Mouse (Mus musculus) forebrain, postnatal 0 days (tissue): ENCODE results near the gene Hs3st2. TPM values are rescaled to one million over a fixed set of nuclear protein-coding genes. Genes with fewer than 3 reads are reported as not detected.

Experiments
- ATAC-seq: fragments of 200-750 bp; cut with Nextera tagmentation; 2 replicates; pipeline ENCODE4 v1.8.0; 2017; ENCODE audit warnings: mild to moderate bottlenecking, moderate library complexity
- DNase-seq: peaks from one replicate; pipeline ENCODE4 v3.0.0-alpha.2; 2015
- H3K27ac ChIP-seq: fragments of 300-500 bp; sonication (generic); 2 replicates; pipeline ENCODE4 v1.5.1; 2014; ENCODE audit warnings: low read depth, mild to moderate bottlenecking, antibody characterized with exemption, low read length, moderate library complexity, mixed read lengths
- H3K27me3 ChIP-seq: fragments of 300-500 bp; sonication (generic); 2 replicates; pipeline ENCODE4 v1.6.1; 2014; ENCODE audit warnings: mild to moderate bottlenecking, low read length, mixed read lengths; ENCODE audit not compliant: insufficient read depth
- H3K36me3 ChIP-seq: fragments of 300-500 bp; sonication (generic); 2 replicates; pipeline ENCODE4 v1.6.1; 2014; ENCODE audit warnings: mild to moderate bottlenecking, moderate library complexity; ENCODE audit not compliant: insufficient read depth
- H3K4me1 ChIP-seq: fragments of 300-500 bp; sonication (generic); 2 replicates; pipeline ENCODE4 v1.6.1; 2014; ENCODE audit warnings: antibody characterized with exemption; ENCODE audit not compliant: insufficient read depth
- H3K4me2 ChIP-seq: fragments of 300-500 bp; sonication (generic); 2 replicates; pipeline ENCODE4 v1.6.1; 2014; ENCODE audit warnings: low read depth, mild to moderate bottlenecking, moderate library complexity
- H3K4me3 ChIP-seq: fragments of 300-500 bp; sonication (generic); 2 replicates; pipeline ENCODE4 v1.5.1; 2014; ENCODE audit warnings: low read depth, low read length, mixed read lengths
- H3K9ac ChIP-seq: fragments of 300-500 bp; sonication (generic); 2 replicates; pipeline ENCODE4 v1.6.1; 2014; ENCODE audit warnings: mild to moderate bottlenecking
- H3K9me3 ChIP-seq: fragments of 300-500 bp; sonication (generic); 2 replicates; pipeline ENCODE4 v1.6.1; 2016; ENCODE audit warnings: low read length
- CTCF ChIP-seq: sonication (generic); IDR thresholded peaks from 2 replicates; pipeline ENCODE4 v1.5.1; 2016; ENCODE audit warnings: antibody characterized with exemption, control low read depth, low read depth
- WGBS: fragments of 180-500 bp; shearing (Covaris S2); extraction: QIAGEN DNeasy Blood & Tissue Kit; methylation state at CpG from one replicate; pipeline ENCODE4 v1.1.7; 2014; 5-methylcytosine and 5-hydroxymethylcytosine counted together
- polyA plus RNA-seq: library from polyadenylated mRNA; unstranded; fragments of >200 nt; fragmentation: Nextera tagmentation; extraction: Ambion mirVana; gene quantifications from 2 replicates; pipeline ENCODE4 v1.2.1, GENCODE M21; 2015
- total RNA-seq: library from RNA; depleted of rRNA; stranded (reverse); fragments of >200 nt; gene quantifications from 2 replicates; pipeline ENCODE4 v1.2.3, GENCODE M21; 2014

Hs3st2 gene
- total and polyA plus RNA-seq, 2 experiments from 2014 or later = 17.9 to 22.3 TPM

- Histone ChIP-seq H3K27me3 (no peaks in the 10 kb centered on the region), H3K36me3 (no peaks in the 10 kb centered on the region), H3K4me1 (no peaks in the 10 kb centered on the region), H3K9me3 (0 out of 2 replicates have a peak, but pooled peaks cover 2% of the 10 kb centered on the region), H3K27ac (no peak overlapping the region), H3K4me2 (no peak overlapping the region), H3K4me3 (no peak overlapping the region), H3K9ac (no peak overlapping the region)
- ATAC-seq (no peak), DNase-seq (no peak)
- TF ChIP-seq CTCF = no peak
- WGBS = 75% methylated on average over 3 of the region's 3 CpGs
Measured at GRCm38 (mm10) chr7:121516727-121517126, 125.1 kb downstream of the Hs3st2 start.

- H3K4me2 ChIP-seq = no peak overlapping the region
- H3K4me1 ChIP-seq = no peaks in the 10 kb centered on the region
- ATAC-seq (no peak), DNase-seq (no peak)
- H3K27me3 ChIP-seq = no peaks in the 10 kb centered on the region
- H3K27ac ChIP-seq = no peak overlapping the region
- H3K9ac ChIP-seq = no peak overlapping the region
- no peak overlapping the region for H3K4me3 ChIP-seq
- no peaks in the 10 kb centered on the region for H3K36me3 ChIP-seq
- 79% methylated on average over 3 of the region's 3 CpGs for WGBS
- 0 out of 2 replicates have a peak, but pooled peaks cover 2% of the 10 kb centered on the region for H3K9me3 ChIP-seq
- TF ChIP-seq CTCF = no peak
Measured at GRCm38 (mm10) chr7:121517165-121517591, 125.5 kb downstream of the Hs3st2 start.

DNA sequence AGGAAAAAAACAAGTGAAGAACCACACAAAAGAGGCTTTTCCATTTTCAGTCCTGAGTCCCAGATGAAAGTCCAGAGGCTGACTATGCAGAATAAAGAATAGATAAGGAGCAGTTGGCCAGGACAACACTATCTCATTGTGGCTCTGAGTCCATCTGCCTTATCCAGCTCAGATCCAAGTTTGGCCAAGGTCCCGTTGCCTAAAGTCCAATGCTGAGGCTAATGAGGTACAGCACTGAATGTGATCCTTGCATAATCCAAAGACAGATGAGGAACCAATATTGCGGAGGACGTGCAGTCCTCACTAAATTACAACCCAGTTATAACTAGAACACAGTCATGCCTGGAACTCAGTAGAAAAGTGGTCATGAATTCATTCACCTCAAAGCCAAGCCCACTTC, 130.5 kb downstream of the Hs3st2 start:
- no peak for TF ChIP-seq CTCF
- WGBS = 88% methylated on average over 3 of the region's 3 CpGs
- DNase-seq (no peak), ATAC-seq (no peak)
- no peak overlapping the region for H3K4me2 ChIP-seq
- no peak overlapping the region for H3K9ac ChIP-seq
- H3K4me1 ChIP-seq = 0 out of 2 replicates have a peak, but pooled peaks cover 2% of the 10 kb centered on the region
- H3K9me3 ChIP-seq = 0 out of 2 replicates have a peak, but pooled peaks cover 2% of the 10 kb centered on the region
- H3K36me3 ChIP-seq = no peaks in the 10 kb centered on the region
- no peaks in the 10 kb centered on the region for H3K27me3 ChIP-seq
- no peak overlapping the region for H3K27ac ChIP-seq
- no peak overlapping the region for H3K4me3 ChIP-seq

DNA sequence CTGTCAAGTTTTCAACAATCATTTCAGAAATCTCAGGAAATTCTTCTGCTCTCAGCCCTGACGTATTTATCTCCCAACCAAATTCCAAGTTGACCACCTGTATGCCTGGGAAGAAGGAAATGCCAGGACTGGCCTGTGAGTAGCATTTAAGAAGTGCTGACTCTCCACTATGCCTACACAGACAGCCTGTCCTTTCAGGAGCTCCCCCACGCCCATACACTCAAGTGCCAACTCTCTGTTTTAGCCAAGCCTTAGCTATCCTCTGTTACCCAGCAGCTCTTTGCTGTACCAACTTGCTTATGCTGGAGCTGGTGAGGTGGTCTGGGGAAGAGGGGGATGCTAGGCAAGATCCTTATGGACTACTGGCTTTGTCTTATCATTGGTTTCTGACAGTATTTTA, 137.4 kb downstream of the Hs3st2 start:
- H3K9me3 ChIP-seq = no peaks in the 10 kb centered on the region
- no peaks in the 10 kb centered on the region for H3K36me3 ChIP-seq
- H3K4me1 ChIP-seq = 0 out of 2 replicates have a peak, but pooled peaks cover 2% of the 10 kb centered on the region
- TF ChIP-seq CTCF = no peak
- no peak for ATAC-seq
- no peaks in the 10 kb centered on the region for H3K27me3 ChIP-seq
- 78% methylated on average over 2 of the region's 2 CpGs for WGBS
- no peak overlapping the region for H3K4me2 ChIP-seq
- no peak for DNase-seq
- H3K4me3 ChIP-seq = no peak overlapping the region
- H3K9ac ChIP-seq = no peak overlapping the region
- no peak overlapping the region for H3K27ac ChIP-seq

DNA sequence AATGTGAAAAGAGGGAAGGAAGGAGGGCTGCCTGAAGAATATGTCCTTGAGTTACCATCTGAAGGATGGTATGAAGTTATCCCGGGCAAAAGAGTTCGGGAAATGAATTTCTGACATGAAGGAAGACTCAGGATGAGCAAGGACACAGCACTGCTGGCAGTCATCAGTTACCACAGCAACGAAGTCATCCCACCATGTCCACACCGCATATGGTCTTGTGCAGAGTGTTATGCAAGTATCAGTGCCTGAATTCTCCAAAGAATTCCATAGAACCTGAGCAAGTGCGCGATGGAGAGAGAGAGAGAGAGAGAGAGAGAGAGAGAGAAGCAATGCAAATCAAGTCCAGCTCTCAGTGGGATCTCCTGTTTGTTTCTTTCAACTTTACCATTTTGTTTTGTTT, 142.0 kb downstream of the Hs3st2 start:
- whole genome bisulfite sequencing = 86% methylated on average over 6 of the region's 6 CpGs
- ATAC-seq (no peak), DNase-seq (no peak)
- H3K27ac ChIP-seq = no peak overlapping the region
- no peaks in the 10 kb centered on the region for H3K9me3 ChIP-seq
- H3K4me1 ChIP-seq = no peaks in the 10 kb centered on the region
- H3K4me3 ChIP-seq = no peak overlapping the region
- H3K4me2 ChIP-seq = no peak overlapping the region
- no peaks in the 10 kb centered on the region for H3K27me3 ChIP-seq
- no peak overlapping the region for H3K9ac ChIP-seq
- TF ChIP-seq CTCF = no peak
- no peaks in the 10 kb centered on the region for H3K36me3 ChIP-seq

GRCm38 (mm10) chr7:121534386-121534785, 142.7 kb downstream of the Hs3st2 start:
- Histone ChIP-seq H3K9ac (no peak overlapping the region), H3K27ac (no peak overlapping the region), H3K36me3 (no peaks in the 10 kb centered on the region), H3K9me3 (no peaks in the 10 kb centered on the region), H3K4me3 (no peak overlapping the region), H3K4me2 (no peak overlapping the region), H3K27me3 (no peaks in the 10 kb centered on the region), H3K4me1 (no peaks in the 10 kb centered on the region)
- ATAC-seq (no peak), DNase-seq (no peak)
- 75% methylated on average over 7 of the region's 7 CpGs for WGBS
- no peak for TF ChIP-seq CTCF

GRCm38 (mm10) chr7:121535987-121536386, 144.3 kb downstream of the Hs3st2 start:
- Histone ChIP-seq H3K27me3 (no peaks in the 10 kb centered on the region), H3K4me2 (no peak overlapping the region), H3K9ac (no peak overlapping the region), H3K9me3 (no peaks in the 10 kb centered on the region), H3K4me1 (0 out of 2 replicates have a peak, but pooled peaks cover 4% of the 10 kb centered on the region), H3K27ac (no peak overlapping the region), H3K36me3 (no peaks in the 10 kb centered on the region), H3K4me3 (no peak overlapping the region)
- DNase-seq (no peak), ATAC-seq (no peak)
- WGBS = 54% methylated on average over 4 of the region's 4 CpGs
- TF ChIP-seq CTCF = no peak
